Mouse (Mus musculus) megakaryocyte-erythroid progenitor cell, adult 5-6 weeks (primary cell): ENCODE data around the gene Mrpl48. TPM values are rescaled to one million over a fixed set of nuclear protein-coding genes. Genes with fewer than 3 reads are reported as not detected.

Experiments
- ATAC-seq: replicated peaks from 2 replicates; pipeline ENCODE4 v1.8.0; 2016; ENCODE audit warnings: mild to moderate bottlenecking, inconsistent platforms; ENCODE audit not compliant: severe bottlenecking, poor library complexity, low FRiP score, low TSS enrichment
- total RNA-seq, 2 experiments: library from RNA; stranded (forward) in 1 of 2; stranded (reverse) in 1 of 2; fragments of 200-1000, 215-1000 nt in 1 of 2; fragments of >200 nt in 1 of 2; fragmentation: Nextera tagmentation in 1 of 2; gene quantifications; 2 replicates each; pipeline ENCODE4 v1.2.3; 2014 to 2017

Gene Mrpl48
- total RNA-seq, 2 experiments from 2014 or later = 50.3 to 138 TPM

DNA sequence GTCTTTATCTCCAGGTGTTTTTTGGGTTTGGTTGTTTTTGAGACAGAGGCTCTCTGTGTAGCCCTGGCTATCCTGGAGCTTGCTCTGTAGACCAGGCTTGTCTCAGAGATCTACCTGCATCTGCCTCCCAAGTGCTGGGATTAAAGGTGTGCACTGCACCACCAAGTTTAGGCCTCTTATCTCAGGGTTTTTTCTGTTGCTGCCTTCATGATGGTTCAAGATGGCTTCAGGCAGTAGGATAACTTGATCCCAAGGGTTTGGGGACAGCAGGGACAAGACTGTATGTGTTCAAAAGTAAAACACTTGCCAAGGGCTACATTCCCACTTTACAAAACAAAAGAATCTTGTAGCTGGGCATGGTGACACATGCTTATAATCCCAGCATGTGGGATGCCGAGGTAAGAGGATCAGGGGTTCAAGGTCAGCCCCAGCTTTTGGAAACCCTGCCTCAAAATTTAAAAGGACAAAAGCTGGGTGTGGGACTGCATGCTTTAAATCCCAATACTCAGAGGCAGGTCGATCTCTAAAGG lies 106.2 kb downstream of the Mrpl48 start:
- no peak for ATAC-seq

GRCm38 (mm10) chr7:100501027-100501843 lies 106.9 kb downstream of the Mrpl48 start:
- no peak for ATAC-seq

- no peak for ATAC-seq
Measured at GRCm38 (mm10) chr7:100500276-100500977, 107.7 kb downstream of the Mrpl48 start.

DNA sequence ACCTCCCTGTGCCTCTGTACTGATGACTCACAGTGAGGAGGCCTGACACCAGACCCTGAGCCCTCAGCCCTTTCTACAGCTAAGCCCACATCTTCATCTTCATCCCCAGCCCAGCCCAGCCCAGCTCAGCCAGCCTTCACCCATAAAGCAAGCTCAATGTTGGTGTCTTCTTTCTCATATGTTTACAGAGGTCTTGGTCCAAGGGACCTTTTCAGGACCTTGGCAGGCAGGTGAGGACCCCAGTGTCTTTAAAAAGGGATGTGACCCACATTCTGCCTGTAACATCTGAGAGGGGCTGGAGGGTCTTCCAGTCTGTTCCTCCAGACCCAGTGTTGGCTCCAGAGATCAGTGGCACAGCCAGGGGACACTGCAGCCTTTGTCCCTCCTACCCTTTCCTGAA lies 108.6 kb downstream of the Mrpl48 start:
- no peak for ATAC-seq

DNA sequence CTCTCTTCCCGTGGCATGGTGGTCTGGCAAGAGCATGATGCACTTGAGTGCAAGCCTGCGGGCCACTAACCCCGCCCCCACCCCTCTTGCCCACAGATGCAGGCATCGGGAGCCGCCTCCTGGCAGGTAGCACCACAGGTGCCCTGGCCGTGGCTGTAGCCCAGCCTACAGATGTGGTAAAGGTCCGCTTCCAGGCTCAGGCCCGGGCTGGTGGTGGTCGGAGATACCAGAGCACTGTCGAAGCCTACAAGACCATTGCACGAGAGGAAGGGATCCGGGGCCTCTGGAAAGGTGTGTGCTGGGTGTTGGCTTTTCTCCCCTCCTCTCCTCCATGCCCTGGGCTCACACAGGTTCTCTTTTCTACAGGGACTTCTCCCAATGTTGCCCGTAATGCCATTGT lies 110.1 kb downstream of the Mrpl48 start:
- no peak for ATAC-seq

DNA sequence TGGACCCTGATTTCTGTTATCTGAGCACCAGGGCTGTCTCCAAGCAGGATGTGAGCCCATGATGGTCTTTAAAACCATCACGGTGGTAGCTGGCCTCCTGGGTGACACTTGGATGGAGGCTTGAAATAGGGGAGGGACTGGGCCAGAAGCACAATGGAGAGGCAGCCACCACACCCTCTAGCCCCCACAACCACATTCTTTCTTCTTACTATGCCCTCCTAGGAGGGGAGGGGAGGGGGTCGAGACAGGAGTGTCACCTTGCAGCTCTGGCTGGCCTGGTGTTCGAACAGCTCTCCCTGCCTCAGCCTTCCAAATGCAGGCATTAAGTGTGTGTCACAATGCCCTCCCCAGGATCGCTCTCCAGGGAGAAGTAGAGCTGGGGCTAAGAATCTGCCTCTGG lies 110.7 kb downstream of the Mrpl48 start:
- ATAC-seq = no peak

DNA sequence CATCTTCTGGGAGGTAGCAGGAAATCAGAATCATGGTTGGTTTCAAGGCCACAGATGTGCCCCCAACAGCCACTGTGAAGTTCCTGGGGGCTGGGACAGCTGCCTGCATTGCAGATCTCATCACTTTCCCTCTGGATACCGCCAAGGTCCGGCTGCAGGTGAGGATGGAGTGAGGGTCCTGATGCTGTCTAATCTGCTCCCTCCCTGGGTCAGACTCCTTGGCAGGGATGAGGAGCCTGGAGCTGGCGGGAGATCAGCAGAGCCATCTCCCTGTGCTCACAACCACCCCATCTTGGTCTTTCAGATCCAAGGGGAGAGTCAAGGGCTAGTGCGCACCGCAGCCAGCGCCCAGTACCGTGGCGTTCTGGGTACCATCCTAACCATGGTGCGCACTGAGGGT lies 111.3 kb downstream of the Mrpl48 start:
- ATAC-seq = no peak

- no peak for ATAC-seq
Measured at GRCm38 (mm10) chr7:100496371-100496770, 111.7 kb downstream of the Mrpl48 start.

Other genes starting within 250 kb of the Mrpl48 start
- 57.6 and 71.1 TPM in 2 replicates for gene C2cd3, start 236.1 kb downstream of the Mrpl48 start, total RNA-seq (2014; fragmentation: Nextera tagmentation)
- 19.1 and 32.6 TPM in 2 replicates for gene C2cd3, start 236.1 kb downstream of the Mrpl48 start, total RNA-seq (2017)
- 24.8 and 31.4 TPM in 2 replicates for gene Ppme1, start 236.0 kb downstream of the Mrpl48 start, total RNA-seq (2014; fragmentation: Nextera tagmentation)
- gene Ppme1, start 236.0 kb downstream of the Mrpl48 start, total RNA-seq (2017) = 25.7 and 35.3 TPM in 2 replicates
- not detected in 2 replicates for gene Ucp3, start 135.3 kb downstream of the Mrpl48 start, total RNA-seq (2014; fragmentation: Nextera tagmentation)
- gene Ucp3, start 135.3 kb downstream of the Mrpl48 start, total RNA-seq (2017) = not detected in 2 replicates
- gene Ucp2, start 115.0 kb downstream of the Mrpl48 start, total RNA-seq (2014; fragmentation: Nextera tagmentation) = 705 and 713 TPM in 2 replicates
- 103 and 164 TPM in 2 replicates for gene Ucp2, start 115.0 kb downstream of the Mrpl48 start, total RNA-seq (2017)
- gene Dnajb13, start 93.3 kb downstream of the Mrpl48 start, total RNA-seq (2014; fragmentation: Nextera tagmentation) = not detected in 2 replicates
- 0.05 and 1.8 TPM in 2 replicates for gene Dnajb13, start 93.3 kb downstream of the Mrpl48 start, total RNA-seq (2017)
- gene Coa4, start 71.2 kb downstream of the Mrpl48 start, total RNA-seq (2014; fragmentation: Nextera tagmentation) = 14.2 and 20.1 TPM in 2 replicates
- 8.2 and 9.0 TPM in 2 replicates for gene Coa4, start 71.2 kb downstream of the Mrpl48 start, total RNA-seq (2017)
- gene Rab6a, start 891 bp downstream of the Mrpl48 start, total RNA-seq (2014; fragmentation: Nextera tagmentation) = 35.0 and 46.8 TPM in 2 replicates
- gene Rab6a, start 891 bp downstream of the Mrpl48 start, total RNA-seq (2017) = 50.5 and 53.1 TPM in 2 replicates
- gene Plekhb1, start 54.1 kb upstream of the Mrpl48 start, total RNA-seq (2014; fragmentation: Nextera tagmentation) = not detected in 2 replicates
- gene Plekhb1, start 54.1 kb upstream of the Mrpl48 start, total RNA-seq (2017) = 0.05 TPM in 1 of 2 replicates, not detected in the other
- gene Fam168a, start 98.3 kb upstream of the Mrpl48 start, total RNA-seq (2014; fragmentation: Nextera tagmentation) = 26.9 and 35.9 TPM in 2 replicates
- gene Fam168a, start 98.3 kb upstream of the Mrpl48 start, total RNA-seq (2017) = 7.3 and 7.7 TPM in 2 replicates